15 mouse cellular contexts compared by ENCODE assay signal in the genomic region with DNA sequence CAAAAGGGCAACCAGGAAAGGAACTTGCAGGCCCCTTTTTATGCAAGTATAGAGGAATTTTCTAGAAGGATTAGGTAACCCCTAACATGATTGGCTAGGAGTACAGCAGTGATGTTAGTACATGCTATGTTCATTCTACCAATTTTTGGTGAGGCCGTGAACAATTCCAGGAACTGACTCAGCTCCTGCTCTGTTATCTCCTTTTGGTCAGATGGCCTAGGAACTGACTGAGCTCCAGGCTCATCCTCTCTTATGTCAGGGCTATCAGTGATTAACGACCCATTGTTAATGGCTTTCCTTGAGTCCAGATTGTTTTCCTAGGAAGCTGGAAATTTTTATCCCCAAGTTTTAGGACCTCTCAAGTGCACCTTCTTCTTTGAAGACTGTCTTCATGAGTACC.
DNase-seq lines count a peak whose midpoint lies in the region; ATAC-seq and TF ChIP-seq lines count a peak whose summit lies in the region.
"Had no signal": no experiment of that assay in that cellular context is flagged by ENCODE, and none has a peak within 500 bp of the region (broad histone marks: within the 10 kb centered on the region; RNA-seq: fewer than 3 reads in every experiment).

No protein-coding gene starts in this region.

- no peaks in the 10 kb centered on the region for H3K4me1 ChIP-seq in kidney, embryonic 16.5 days (ENCODE audit: insufficient read depth, low read length)
- no peaks in the 10 kb centered on the region for H3K4me1 ChIP-seq in lung, postnatal 0 days (ENCODE audit: insufficient read depth, low read depth, low read length)

- peak; percentile 73 for ATAC-seq in kidney, embryonic 16.5 days (ENCODE audit: low FRiP score, low TSS enrichment)
- ATAC-seq in lung, postnatal 0 days = peak; percentile 91
- ATAC-seq: intestine, embryonic 16.5 days had no signal

- H3K27ac ChIP-seq in kidney, embryonic 16.5 days (ENCODE audit: low read length) = peak overlapping the region; percentile 46; the same call in 1 of the 2 replicates
- no peak overlapping the region for H3K27ac ChIP-seq in lung, postnatal 0 days (ENCODE audit: low read length)
- H3K27ac ChIP-seq: embryonic facial prominence, embryonic 10.5 days; midbrain, embryonic 12.5 days had no signal

- H3K4me3 ChIP-seq in kidney, embryonic 16.5 days (ENCODE audit: low read length) = no peak overlapping the region
- no peak overlapping the region for H3K4me3 ChIP-seq in lung, postnatal 0 days (ENCODE audit: low read depth, low read length)
- H3K4me3 ChIP-seq: embryonic facial prominence, embryonic 10.5 days; midbrain, embryonic 12.5 days; myocyte had no signal

- peak; percentile 39 for DNase-seq in kidney, adult 11 months
- no peak for DNase-seq in kidney, adult 18-20 months
- peak; percentile 17 to 33 for DNase-seq in adrenal gland, postnatal 36 days
- peak; percentile 62 for DNase-seq in lung, postnatal 0 days (ENCODE audit: low spot score)
- DNase-seq in adipocyte (ENCODE audit: low spot score) = no peak
- no peak for DNase-seq in cerebellum, postnatal 36 days
- DNase-seq: cerebellum, postnatal 10 days; heart, postnatal 14 days; left cerebral cortex, postnatal 4 days; thymus, adult 18-20 months had no signal

- no peaks in the 10 kb centered on the region for H3K9me3 ChIP-seq in kidney, embryonic 16.5 days (ENCODE audit: low read length)
- H3K9me3 ChIP-seq in lung, postnatal 0 days (ENCODE audit: low read length) = no peaks in the 10 kb centered on the region
- H3K9me3 ChIP-seq: embryonic facial prominence, embryonic 10.5 days; midbrain, embryonic 12.5 days had no signal

- no peak overlapping the region for H3K9ac ChIP-seq in kidney, embryonic 16.5 days (replicated peaks; ENCODE audit: low read length)
- H3K9ac ChIP-seq in lung, postnatal 0 days (replicated peaks; ENCODE audit: low read depth) = no peak overlapping the region
- H3K9ac ChIP-seq: midbrain, embryonic 12.5 days had no signal

- peak; percentile 92 for TF ChIP-seq EP300 in lung, postnatal 0 days (IDR thresholded peaks at IDR 0.05)

- H3K4me2 ChIP-seq in kidney, embryonic 16.5 days (replicated peaks; ENCODE audit: low read depth, low read length) = no peak overlapping the region
- no peak overlapping the region for H3K4me2 ChIP-seq in lung, postnatal 0 days (replicated peaks; ENCODE audit: low read depth, low read length)
- H3K4me2 ChIP-seq: midbrain, embryonic 12.5 days had no signal

- no peaks in the 10 kb centered on the region for H3K27me3 ChIP-seq in kidney, embryonic 16.5 days (ENCODE audit: insufficient read depth, low read length)
- H3K27me3 ChIP-seq in lung, postnatal 0 days (replicated peaks; ENCODE audit: insufficient read depth, low read length) = no peaks in the 10 kb centered on the region
- H3K27me3 ChIP-seq: midbrain, embryonic 12.5 days had no signal

- TF ChIP-seq CTCF in lung, postnatal 0 days (IDR thresholded peaks at IDR 0.05) = no peak

- WGBS in kidney, embryonic 16.5 days = 60% methylated on average over 2 of the region's 2 CpGs
- WGBS in lung, postnatal 0 days = 37% methylated on average over 2 of the region's 2 CpGs

- no peaks in the 10 kb centered on the region for H3K36me3 ChIP-seq in kidney, embryonic 16.5 days (ENCODE audit: insufficient read depth, low read length)
- H3K36me3 ChIP-seq in lung, postnatal 0 days (ENCODE audit: insufficient read depth, low read length) = no peaks in the 10 kb centered on the region
- H3K36me3 ChIP-seq: embryonic facial prominence, embryonic 10.5 days; midbrain, embryonic 12.5 days had no signal

Comparison
In these comparisons a context has a peak if more than half of its experiments do, and no peak if none do; other contexts are left out.
1. DNase-seq: peak in kidney, adult 11 months (single experiment), adrenal gland, postnatal 36 days (2 of 2) and lung, postnatal 0 days (single experiment); none in kidney, adult 18-20 months (single experiment), adipocyte (single experiment) and cerebellum, postnatal 36 days (0 of 2).